Comparison of ENCODE assay signal across 8 mouse cellular contexts in genomic region chr4:42916617-42917401, GRCm38 (mm10). TPM values are rescaled to one million over a fixed set of nuclear protein-coding genes. Genes with fewer than 3 reads are reported as not detected.
DNase-seq lines count a peak whose midpoint lies in the region; ATAC-seq and TF ChIP-seq lines count a peak whose summit lies in the region.

Gene Phf24, plus strand, starts transcription at chr4:42916660.

- peaks cover 80% of the 10 kb centered on the region for H3K27me3 ChIP-seq in forebrain, embryonic 10.5 days (ENCODE audit: poor library complexity, severe bottlenecking)
- no peaks in the 10 kb centered on the region for H3K27me3 ChIP-seq in hindbrain, postnatal 0 days (ENCODE audit: insufficient read depth, low read length)
- peaks cover 43% of the 10 kb centered on the region for H3K27me3 ChIP-seq in limb, embryonic 11.5 days (ENCODE audit: control insufficient read depth, insufficient read depth, low read length)
- H3K27me3 ChIP-seq in midbrain, embryonic 15.5 days (replicated peaks) = no peaks in the 10 kb centered on the region

- H3K4me2 ChIP-seq in hindbrain, postnatal 0 days (ENCODE audit: low read depth, low read length) = peak within 1 kb of the TSS; percentile 84
- peak within 1 kb of the TSS; percentile 84 for H3K4me2 ChIP-seq in limb, embryonic 11.5 days (ENCODE audit: low read depth, severe bottlenecking)
- peak within 1 kb of the TSS; percentile 88 for H3K4me2 ChIP-seq in midbrain, embryonic 15.5 days

- peaks cover 9% of the 10 kb centered on the region for H3K4me1 ChIP-seq in forebrain, embryonic 10.5 days
- no peaks in the 10 kb centered on the region for H3K4me1 ChIP-seq in hindbrain, postnatal 0 days (ENCODE audit: insufficient read depth, low read length)
- H3K4me1 ChIP-seq in limb, embryonic 11.5 days (ENCODE audit: control insufficient read depth, insufficient read depth, low read length) = no peaks in the 10 kb centered on the region
- H3K4me1 ChIP-seq in midbrain, embryonic 15.5 days = peaks cover 19% of the 10 kb centered on the region

- no peaks in the 10 kb centered on the region for H3K9me3 ChIP-seq in forebrain, embryonic 10.5 days
- no peaks in the 10 kb centered on the region for H3K9me3 ChIP-seq in hindbrain, postnatal 0 days (ENCODE audit: low read length)
- H3K9me3 ChIP-seq in limb, embryonic 11.5 days (ENCODE audit: control insufficient read depth, low read length) = no peaks in the 10 kb centered on the region
- H3K9me3 ChIP-seq in midbrain, embryonic 15.5 days = no peaks in the 10 kb centered on the region

- H3K9ac ChIP-seq in hindbrain, postnatal 0 days (replicated peaks; ENCODE audit: low read length) = peak within 1 kb of the TSS; percentile 80
- peak within 1 kb of the TSS; percentile 55 for H3K9ac ChIP-seq in limb, embryonic 11.5 days (ENCODE audit: low read length)
- peak within 1 kb of the TSS; percentile 73 for H3K9ac ChIP-seq in midbrain, embryonic 15.5 days

- no peak for TF ChIP-seq CTCF in hindbrain, postnatal 0 days (IDR thresholded peaks at IDR 0.05; ENCODE audit: low read depth)

- H3K4me3 ChIP-seq in forebrain, embryonic 10.5 days = peak within 1 kb of the TSS; percentile 69
- peak within 1 kb of the TSS; percentile 66 for H3K4me3 ChIP-seq in hindbrain, postnatal 0 days (ENCODE audit: low read length)
- H3K4me3 ChIP-seq in limb, embryonic 11.5 days (ENCODE audit: low read depth, low read length) = peak within 1 kb of the TSS; percentile 49
- H3K4me3 ChIP-seq in midbrain, embryonic 15.5 days = peak within 1 kb of the TSS; percentile 71

- DNase-seq in gastrocnemius, postnatal 10 days = peak; percentile 36
- no peak for DNase-seq in gastrocnemius, adult 8-10 months (ENCODE audit: low spot score in 2 of 2)
- peak; percentile 76 for DNase-seq in brain, adult 2 months (ENCODE audit: low read depth, low spot score)
- DNase-seq in forebrain, embryonic 10.5 days (ENCODE audit: extremely low spot score, low spot score) = peak; percentile 38
- peak; percentile 88 for DNase-seq in hindbrain, postnatal 0 days (ENCODE audit: low spot score)
- DNase-seq in limb, embryonic 11.5 days (ENCODE audit: low spot score) = peak; percentile 52
- no peak for DNase-seq in spleen, adult 12 weeks (ENCODE audit: low spot score)

- peak; percentile 85 for ATAC-seq in hindbrain, postnatal 0 days
- 0 out of 2 replicates have a peak, but pooled peaks have one; percentile 31 for ATAC-seq in limb, embryonic 11.5 days (ENCODE audit: insufficient number of reproducible peaks, low FRiP score, low TSS enrichment, low read depth)
- ATAC-seq in midbrain, embryonic 15.5 days (replicated peaks) = peak; percentile 86

- H3K27ac ChIP-seq in forebrain, embryonic 10.5 days = peak within 1 kb of the TSS; percentile 81
- peak within 1 kb of the TSS; percentile 79 for H3K27ac ChIP-seq in hindbrain, postnatal 0 days
- H3K27ac ChIP-seq in limb, embryonic 11.5 days (replicated peaks; ENCODE audit: low read depth, low read length) = no peak within 1 kb of the TSS
- H3K27ac ChIP-seq in midbrain, embryonic 15.5 days = peak within 1 kb of the TSS; percentile 81

- 1% methylated on average over 90 of the region's 90 CpGs for WGBS in forebrain, embryonic 10.5 days
- WGBS in hindbrain, postnatal 0 days = 2% methylated on average over 63 of the region's 90 CpGs
- under 1% methylated on average over 68 of the region's 90 CpGs for WGBS in limb, embryonic 11.5 days
- WGBS in midbrain, embryonic 15.5 days = under 1% methylated on average over 90 of the region's 90 CpGs

- H3K36me3 ChIP-seq in forebrain, embryonic 10.5 days (replicated peaks) = no peaks in the 10 kb centered on the region
- H3K36me3 ChIP-seq in hindbrain, postnatal 0 days (ENCODE audit: insufficient read depth, low read length) = no peaks in the 10 kb centered on the region
- H3K36me3 ChIP-seq in limb, embryonic 11.5 days (ENCODE audit: control insufficient read depth, insufficient read depth, low read length) = no peaks in the 10 kb centered on the region
- H3K36me3 ChIP-seq in midbrain, embryonic 15.5 days (replicated peaks) = no peaks in the 10 kb centered on the region

RNA-seq across cellular contexts. Expression of gene Phf24, which starts in this region (rescaled TPM):
- total RNA-seq in gastrocnemius, postnatal 10 days (2021) = 1 to 10 TPM in 1 of 2 experiments, under 1 TPM in 1; 0.78 to 1.3 TPM
- total RNA-seq in gastrocnemius, adult 8-10 months (2022) = under 1 TPM; 0.27 to 0.67 (median 0.50) TPM
- polyA plus RNA-seq in forebrain, embryonic 10.5 days (2016; fragmentation: Nextera tagmentation; extraction: Ambion mirVana) = 0.33 and 0.51 TPM in 2 replicates
- total RNA-seq in hindbrain, postnatal 0 days (2014; rRNA removed) = 123 and 130 TPM in 2 replicates
- polyA plus RNA-seq in hindbrain, postnatal 0 days (2015; fragmentation: Nextera tagmentation; extraction: Ambion mirVana) = 33.9 and 38.6 TPM in 2 replicates
- polyA plus RNA-seq in limb, embryonic 11.5 days (2014; fragmentation: Nextera tagmentation; extraction: Ambion mirVana) = 0.04 and 0.21 TPM in 2 replicates
- 40.5 and 41.2 TPM in 2 replicates for polyA plus RNA-seq in midbrain, embryonic 15.5 days (2015; fragmentation: Nextera tagmentation; extraction: Ambion mirVana)

Comparison
In these comparisons a context has a peak if more than half of its experiments do, and no peak if none do; other contexts are left out.
1. RNA of gene Phf24 (total RNA-seq): 123 to 130 TPM in hindbrain, postnatal 0 days; 0.78 to 1.3 TPM in gastrocnemius, postnatal 10 days and 0.27 to 0.67 TPM in gastrocnemius, adult 8-10 months; every median in the first group is over 10 times any median in the second.
2. RNA of gene Phf24 (polyA plus RNA-seq): 40.5 to 41.2 TPM in midbrain, embryonic 15.5 days and 33.9 to 38.6 TPM in hindbrain, postnatal 0 days; 0.33 to 0.51 TPM in forebrain, embryonic 10.5 days and 0.04 to 0.21 TPM in limb, embryonic 11.5 days; every median in the first group is over 10 times any median in the second.
3. DNase-seq: peak in gastrocnemius, postnatal 10 days (single experiment), brain, adult 2 months (single experiment) and hindbrain, postnatal 0 days (single experiment); none in gastrocnemius, adult 8-10 months (0 of 2) and spleen, adult 12 weeks (single experiment).
4. Peak in DNase-seq, H3K4me3 ChIP-seq and H3K27ac ChIP-seq in forebrain, embryonic 10.5 days; RNA of the gene not detected or under 1 TPM.
5. Peak in DNase-seq, ATAC-seq, H3K4me3 ChIP-seq, H3K9ac ChIP-seq and H3K4me2 ChIP-seq in limb, embryonic 11.5 days; RNA of the gene not detected or under 1 TPM.
6. ATAC-seq: peak in every context shown above with its lines; median percentile 86 in midbrain, embryonic 15.5 days; 85 in hindbrain, postnatal 0 days; 31 in limb, embryonic 11.5 days.
7. Peak in every context shown above with its lines, with median percentiles within 50 percentile points of each other: H3K4me3 ChIP-seq, H3K4me2 ChIP-seq and H3K9ac ChIP-seq.